9 mouse cellular contexts compared by ENCODE assay signal in genomic region chr13:94885291-94886235, GRCm38 (mm10). TPM values are rescaled to one million over a fixed set of nuclear protein-coding genes. Genes with fewer than 3 reads are reported as not detected.
A peak's percentile ranks its signal among the peaks of the same experiment; 100 is the strongest.
DNase-seq lines count a peak whose midpoint lies in the region; ATAC-seq lines count a peak whose summit lies in the region.
"Had no signal": no experiment of that assay in that cellular context is flagged by ENCODE, and none has a peak within 500 bp of the region (broad histone marks: within the 10 kb centered on the region; RNA-seq: fewer than 3 reads in every experiment).

No protein-coding gene starts in this region.

- H3K27ac ChIP-seq in midbrain, embryonic 11.5 days (ENCODE audit: low read depth, low read length): no peak overlapping the region

- peaks cover 14% of the 10 kb centered on the region for H3K4me1 ChIP-seq in midbrain, embryonic 11.5 days (ENCODE audit: control insufficient read depth, insufficient read depth, low read length)

- H3K4me2 ChIP-seq in midbrain, embryonic 11.5 days: no peak overlapping the region

- H3K27me3 ChIP-seq in midbrain, embryonic 11.5 days (ENCODE audit: control insufficient read depth, insufficient read depth, low read length): peaks cover 89% of the 10 kb centered on the region

- no peak overlapping the region for H3K9ac ChIP-seq in midbrain, embryonic 11.5 days (ENCODE audit: low read length)

- H3K4me3 ChIP-seq in midbrain, embryonic 11.5 days (ENCODE audit: low read depth, low read length): peak overlapping the region; percentile 1
- H3K4me3 ChIP-seq: erythroblast, embryonic 14.5 days had no signal

- ATAC-seq in granulocyte monocyte progenitor cell, adult 5-6 weeks (replicated peaks; ENCODE audit: poor library complexity, severe bottlenecking): peak; percentile 26
- peak; percentile 43; the same call in 1 of the 2 replicates for ATAC-seq in midbrain, embryonic 11.5 days (ENCODE audit: low FRiP score)
- no peak for ATAC-seq in activated CD4-positive, CD25-positive, alpha-beta regulatory T cell, adult 4 months

- H3K9me3 ChIP-seq in midbrain, embryonic 11.5 days (ENCODE audit: control insufficient read depth, low read length): no peaks in the 10 kb centered on the region

- H3K36me3 ChIP-seq in midbrain, embryonic 11.5 days (ENCODE audit: control insufficient read depth, insufficient read depth, low read length): no peaks in the 10 kb centered on the region

- intact Hi-C loops in gastrocnemius, postnatal 36 days (cut with DNase I): no loop called here

- 2% methylated on average over 66 of the region's 81 CpGs for WGBS in midbrain, embryonic 11.5 days

- DNase-seq in gastrocnemius, postnatal 4 days (ENCODE audit: low spot score in 2 of 2): peak; percentile 24 to 32
- no peak for DNase-seq in gastrocnemius, postnatal 36 days
- peak; percentile 53 for DNase-seq in R1 (ENCODE audit: low read depth, low spot score)
- peak; percentile 94 for DNase-seq in midbrain, embryonic 11.5 days (ENCODE audit: low spot score, missing footprints)
- DNase-seq in spleen, adult 18-20 months: no peak
- DNase-seq in layer of hippocampus, adult 18-20 months (ENCODE audit: low spot score in 2 of 2): no peak

RNA-seq across cellular contexts. Expression of gene Otp, which starts 10.2 kb away (rescaled TPM):
- not detected for total RNA-seq in gastrocnemius, postnatal 4 days (2021)
- not detected for total RNA-seq in gastrocnemius, postnatal 36 days (2021)
- total RNA-seq in granulocyte monocyte progenitor cell, adult 5-6 weeks (2014; fragmentation: Nextera tagmentation): not detected in 2 replicates
- total RNA-seq in granulocyte monocyte progenitor cell, adult 5-6 weeks (2017): not detected in 2 replicates
- 2.0 and 2.4 TPM in 2 replicates for polyA plus RNA-seq in midbrain, embryonic 11.5 days (2014; fragmentation: Nextera tagmentation; extraction: Ambion mirVana)
- not detected for total RNA-seq in layer of hippocampus, adult 18-20 months (2021)
- not detected for polyA plus RNA-seq in activated CD4-positive, CD25-positive, alpha-beta regulatory T cell, adult 4 months (2017; shearing (Covaris generic))
- polyA plus RNA-seq: erythroblast, embryonic 14.5 days had no signal

Comparison
In these comparisons a context has a peak if more than half of its experiments do, and no peak if none do; other contexts are left out.
1. DNase-seq: peak in gastrocnemius, postnatal 4 days (2 of 2), R1 (single experiment) and midbrain, embryonic 11.5 days (single experiment); none in gastrocnemius, postnatal 36 days (0 of 2), spleen, adult 18-20 months (0 of 2) and layer of hippocampus, adult 18-20 months (0 of 2).